Mouse (Mus musculus): ENCODE data around the gene Uevld.

GRCm38 (mm10) chr7:46962132-46962531 lies 3.8 kb upstream of the Uevld start:
- no peak for TF ChIP-seq CTCF (IDR thresholded peaks at IDR 0.05; ENCODE audit: extremely low read depth, insufficient read length, insufficient replicate concordance, low read depth, low read length)
- TF ChIP-seq POLR2A (IDR thresholded peaks at IDR 0.05; ENCODE audit: low read depth, low read length), result no peak
